Mouse (Mus musculus) G1E (cell line): ENCODE data around the gene Maml3. TPM values are rescaled to one million over a fixed set of nuclear protein-coding genes. Genes with fewer than 3 reads are reported as not detected.

Source experiments
- ATAC-seq: 2 replicates; pipeline ENCODE4 v1.8.0; 2016; ENCODE audit warnings: mild to moderate bottlenecking; ENCODE audit not compliant: insufficient number of reproducible peaks, poor library complexity, low FRiP score, severe bottlenecking; ENCODE audit errors: extremely low read depth
- DNase-seq: peaks from one replicate; pipeline ENCODE4 v3.0.0; 2012; ENCODE audit warnings: low spot score
- H3K27me3 ChIP-seq: 2 replicates; pipeline ENCODE4 v1.6.1; 2012; ENCODE audit warnings: mild to moderate bottlenecking, low read length, inconsistent platforms; ENCODE audit not compliant: insufficient read depth
- H3K36me3 ChIP-seq: replicated peaks from 2 replicates; pipeline ENCODE3; 2012; ENCODE audit warnings: mild to moderate bottlenecking, inconsistent platforms
- H3K4me1 ChIP-seq: 2 replicates; pipeline ENCODE4 v1.6.1; 2012; ENCODE audit warnings: low read depth, low read length, inconsistent platforms, mixed read lengths; ENCODE audit not compliant: insufficient read depth
- H3K4me3 ChIP-seq: 2 replicates; pipeline ENCODE4 v1.5.1; 2012; ENCODE audit warnings: low read depth, mild to moderate bottlenecking, inconsistent platforms, low read length, moderate library complexity, mixed read lengths
- H3K9me3 ChIP-seq: replicated peaks from 2 replicates; pipeline ENCODE4 v1.6.1; 2012; ENCODE audit warnings: inconsistent platforms
- CTCF ChIP-seq: IDR thresholded peaks from 2 replicates; pipeline ENCODE4 v1.5.1; 2012; ENCODE audit warnings: low read depth, low read length, inconsistent platforms, mixed read lengths
- GATA1 ChIP-seq: IDR thresholded peaks from 2 replicates; pipeline ENCODE4 v1.6.1; 2012; ENCODE audit warnings: borderline replicate concordance, low read length, inconsistent platforms, mixed read lengths
- GATA2 ChIP-seq: IDR thresholded peaks from 2 replicates; pipeline ENCODE4 v1.6.1; 2012; ENCODE audit warnings: low read depth, low read length, inconsistent platforms, borderline replicate concordance
- POLR2AphosphoS5 ChIP-seq: IDR thresholded peaks from 2 replicates; pipeline ENCODE4 v1.6.1; 2012; ENCODE audit warnings: low read depth, low read length, inconsistent platforms; ENCODE audit not compliant: insufficient replicate concordance
- TAL1 ChIP-seq: conservative IDR thresholded peaks from 2 replicates; pipeline ENCODE4 v1.6.1; 2012; ENCODE audit warnings: low read depth, low read length, inconsistent platforms, mixed read lengths
- polyA plus RNA-seq: library from polyadenylated mRNA; stranded (reverse); fragments of >175 nt; gene quantifications from 2 replicates; pipeline ENCODE4 v1.2.3, GENCODE M21; 2012
- total RNA-seq, 2 experiments: library from RNA; stranded (forward) in 1 of 2; stranded (reverse) in 1 of 2; fragments of 200-1000 nt in 1 of 2; fragments of >200 nt in 1 of 2; fragmentation: Nextera tagmentation in 1 of 2; gene quantifications; 2 replicates each; pipeline ENCODE4 v1.2.3; 2014 to 2017

Maml3 gene
- total and polyA plus RNA-seq, 3 experiments: 0.01 to 0.49 TPM; not detected in 1

DNA sequence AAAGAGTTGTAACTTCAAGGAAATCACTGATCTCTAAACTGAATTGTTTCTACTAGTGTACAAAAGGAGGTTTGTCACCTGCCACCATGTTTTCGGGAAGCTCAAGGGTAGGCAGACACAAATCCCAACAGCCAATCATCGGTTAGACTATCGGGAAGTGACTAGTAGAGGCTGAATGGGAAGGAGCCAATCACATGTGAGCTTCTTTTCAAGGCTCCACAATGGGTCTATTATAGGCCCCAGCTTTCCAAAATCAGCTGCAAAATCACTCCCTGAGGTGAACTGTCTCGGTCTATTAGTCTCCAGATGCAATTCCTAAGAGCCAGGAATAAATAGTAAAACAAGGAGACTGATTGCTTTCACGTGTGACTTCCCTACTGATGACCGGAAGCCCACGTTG lies 177.3 kb downstream of the Maml3 start:
- Histone ChIP-seq H3K27me3 (no peaks in the 10 kb centered on the region), H3K4me1 (no peaks in the 10 kb centered on the region), H3K36me3 (no peaks in the 10 kb centered on the region), H3K9me3 (no peaks in the 10 kb centered on the region; the same call in 1 of the 2 replicates), H3K4me3 (no peak overlapping the region)
- no peak for DNase-seq
- no peak for ATAC-seq
- TF ChIP-seq POLR2AphosphoS5: no peak
- no peak for TF ChIP-seq GATA1
- TF ChIP-seq TAL1: no peak
- no peak for TF ChIP-seq GATA2
- TF ChIP-seq CTCF: no peak

DNA sequence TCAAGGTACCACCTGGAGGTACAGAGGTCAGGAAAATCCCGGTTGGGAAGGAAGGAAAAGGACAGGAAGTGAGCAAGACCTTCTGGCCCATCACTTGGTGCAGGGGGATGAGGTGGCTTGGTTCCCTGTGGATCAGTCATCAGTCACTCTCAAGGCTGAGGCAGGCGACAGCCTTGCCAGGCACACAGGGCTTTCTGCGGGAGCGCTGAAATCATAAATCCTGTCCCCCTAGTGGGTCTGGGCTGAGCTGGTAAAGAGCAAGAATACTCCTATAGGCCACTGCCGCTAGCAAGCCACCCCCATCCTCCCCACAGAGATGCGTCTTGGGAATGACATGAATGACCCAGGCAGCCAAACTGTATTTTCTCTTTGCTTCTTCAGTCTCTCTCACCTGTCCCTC lies 177.8 kb downstream of the Maml3 start:
- Histone ChIP-seq H3K4me1 (no peaks in the 10 kb centered on the region), H3K27me3 (no peaks in the 10 kb centered on the region), H3K36me3 (no peaks in the 10 kb centered on the region), H3K9me3 (no peaks in the 10 kb centered on the region; the same call in 1 of the 2 replicates), H3K4me3 (no peak overlapping the region)
- ATAC-seq: no peak
- TF ChIP-seq POLR2AphosphoS5: no peak
- DNase-seq: no peak

GRCm38 (mm10) chr3:51925758-51926157 lies 179.1 kb downstream of the Maml3 start:
- ATAC-seq (no peak), DNase-seq (no peak)
- H3K36me3 ChIP-seq: no peaks in the 10 kb centered on the region
- H3K27me3 ChIP-seq: no peaks in the 10 kb centered on the region
- no peaks in the 10 kb centered on the region; the same call in 1 of the 2 replicates for H3K9me3 ChIP-seq
- no peak for TF ChIP-seq POLR2AphosphoS5
- H3K4me1 ChIP-seq: no peaks in the 10 kb centered on the region
- no peak overlapping the region for H3K4me3 ChIP-seq

DNA sequence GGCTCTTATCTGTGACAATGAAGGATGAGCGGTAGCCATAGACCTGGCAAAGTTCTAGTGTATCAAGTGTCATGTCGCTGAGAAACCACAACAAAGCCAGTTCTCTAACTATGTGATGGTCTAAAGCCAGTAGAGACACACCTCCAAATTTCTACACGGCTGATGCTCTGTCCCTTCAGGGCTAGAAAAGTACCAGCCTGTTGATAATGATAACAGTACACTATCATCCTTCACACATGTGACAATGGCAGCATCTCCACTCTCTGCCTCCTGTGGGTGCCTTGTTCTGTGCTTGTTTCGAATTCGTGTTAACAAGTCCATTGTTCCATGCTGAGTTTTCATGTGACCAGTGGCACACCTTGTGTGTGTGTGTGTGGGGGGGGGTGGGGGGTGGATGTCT lies 180.2 kb downstream of the Maml3 start:
- no peak for ATAC-seq
- Histone ChIP-seq H3K36me3 (no peaks in the 10 kb centered on the region), H3K4me1 (no peaks in the 10 kb centered on the region), H3K27me3 (no peaks in the 10 kb centered on the region), H3K4me3 (no peak overlapping the region), H3K9me3 (no peaks in the 10 kb centered on the region; the same call in 1 of the 2 replicates)
- TF ChIP-seq CTCF (no peak), POLR2AphosphoS5 (no peak), GATA1 (no peak), TAL1 (no peak), GATA2 (no peak)
- DNase-seq: no peak

GRCm38 (mm10) chr3:51923800-51924199 lies 181.1 kb downstream of the Maml3 start:
- Histone ChIP-seq H3K36me3 (no peaks in the 10 kb centered on the region), H3K9me3 (no peaks in the 10 kb centered on the region), H3K4me3 (no peak overlapping the region), H3K27me3 (no peaks in the 10 kb centered on the region), H3K4me1 (no peaks in the 10 kb centered on the region)
- DNase-seq (no peak), ATAC-seq (no peak)
- TF ChIP-seq GATA2: no peak
- no peak for TF ChIP-seq TAL1
- TF ChIP-seq POLR2AphosphoS5: no peak
- TF ChIP-seq CTCF: no peak

DNA sequence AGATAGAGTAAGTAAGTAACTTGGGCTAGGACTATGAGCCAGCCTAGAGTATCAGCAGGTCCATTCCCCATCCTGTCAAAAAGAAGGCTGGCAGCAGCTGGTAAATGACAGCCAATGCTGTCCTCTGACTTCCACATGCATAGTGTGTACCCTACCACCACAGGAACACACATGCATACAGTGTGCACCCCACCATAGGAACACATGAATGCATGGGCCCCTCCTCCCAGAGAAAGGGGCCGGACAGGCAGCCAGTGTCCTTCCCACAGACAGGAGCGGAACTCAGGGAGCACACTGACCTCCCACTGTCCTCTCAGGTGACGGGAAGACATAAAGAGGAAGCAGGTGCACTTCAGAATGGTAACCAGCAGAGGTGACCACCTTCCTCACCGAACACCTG lies 188.0 kb downstream of the Maml3 start:
- ATAC-seq (no peak), DNase-seq (no peak)
- Histone ChIP-seq H3K4me3 (no peak overlapping the region), H3K36me3 (no peaks in the 10 kb centered on the region), H3K27me3 (no peaks in the 10 kb centered on the region), H3K9me3 (no peaks in the 10 kb centered on the region), H3K4me1 (no peaks in the 10 kb centered on the region)
- TF ChIP-seq POLR2AphosphoS5 (no peak), GATA2 (no peak), TAL1 (no peak), CTCF (no peak), GATA1 (no peak)

DNA sequence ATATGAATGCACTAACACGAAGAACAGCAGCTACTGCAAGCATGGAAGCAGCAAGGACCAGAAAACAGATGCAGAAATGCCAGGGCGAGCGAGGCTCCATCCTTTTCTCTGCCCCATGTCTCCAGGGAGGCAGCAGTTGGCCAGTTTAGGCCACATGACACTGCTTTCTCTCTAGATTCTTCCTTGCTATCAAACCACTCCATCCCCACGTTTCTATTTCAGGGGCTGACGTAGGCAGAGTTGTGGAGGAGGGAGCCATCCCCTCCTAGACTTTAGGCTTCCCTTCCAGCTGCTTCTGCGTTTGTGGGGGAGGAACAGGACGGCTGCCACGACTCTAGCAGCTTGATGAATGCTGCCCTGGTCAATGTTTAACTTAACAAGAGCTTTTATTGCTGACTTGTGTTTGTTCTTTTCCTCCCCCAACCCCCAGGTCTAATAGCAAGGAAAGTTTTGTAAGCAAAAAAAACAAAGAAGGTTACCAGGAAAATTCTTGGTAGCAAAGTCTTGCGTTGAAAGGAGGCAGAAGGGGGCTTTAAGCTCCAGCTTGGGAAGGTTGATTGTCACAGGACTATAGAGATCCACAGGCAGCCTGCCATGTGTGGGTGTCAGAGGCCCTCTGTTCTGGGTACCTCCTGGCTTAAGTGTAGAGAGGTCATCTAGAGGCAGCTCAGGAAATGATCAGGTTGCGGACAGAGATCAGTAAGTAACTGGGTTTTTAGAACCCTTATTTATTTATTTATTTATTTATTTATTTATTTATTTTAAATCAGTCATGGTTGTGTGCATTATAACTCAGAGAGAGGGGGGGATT lies 188.6 kb downstream of the Maml3 start:
- TF ChIP-seq CTCF: no peak
- no peak for TF ChIP-seq GATA1
- TF ChIP-seq POLR2AphosphoS5: no peak
- TF ChIP-seq GATA2: no peak
- TF ChIP-seq TAL1: no peak
- no peak for DNase-seq
- no peaks in the 10 kb centered on the region for H3K36me3 ChIP-seq
- H3K27me3 ChIP-seq: no peaks in the 10 kb centered on the region
- H3K4me1 ChIP-seq: no peaks in the 10 kb centered on the region
- no peak for ATAC-seq
- no peaks in the 10 kb centered on the region for H3K9me3 ChIP-seq
- no peak overlapping the region for H3K4me3 ChIP-seq
